Comparison of ENCODE assay signal across 8 mouse cellular contexts in genomic region chr7:126796350-126796932, GRCm38 (mm10). TPM values are rescaled to one million over a fixed set of nuclear protein-coding genes. Genes with fewer than 3 reads are reported as not detected.
DNase-seq lines count a peak whose midpoint lies in the region; ATAC-seq and TF ChIP-seq lines count a peak whose summit lies in the region.

No protein-coding gene starts in this region.

- no peak; a peak in 1 of 4 replicates for TF ChIP-seq POLR2A in MEL (IDR thresholded peaks at IDR 0.05; ENCODE audit: control insufficient read depth in 1 of 2, insufficient read depth in 1 of 2, low read depth in 1 of 2, low read length in 2 of 2, poor library complexity in 1 of 2)

- H3K36me3 ChIP-seq in MEL (ENCODE audit: control insufficient read depth in 1 of 2, insufficient read depth in 2 of 2, low read length in 2 of 2), result peaks cover 13 to 32% of the 10 kb centered on the region in 2 experiments
- H3K36me3 ChIP-seq in intestine, postnatal 0 days (ENCODE audit: control insufficient read depth, insufficient read depth), result peaks cover 27% of the 10 kb centered on the region
- H3K36me3 ChIP-seq in macrophage (ENCODE audit: inconsistent target), result peaks cover 27% of the 10 kb centered on the region

- no peaks in the 10 kb centered on the region for H3K9me3 ChIP-seq in MEL (replicated peaks; ENCODE audit: insufficient read depth, low read length)
- no peaks in the 10 kb centered on the region for H3K9me3 ChIP-seq in intestine, postnatal 0 days (ENCODE audit: control insufficient read depth)

- H3K27me3 ChIP-seq in MEL (ENCODE audit: control insufficient read depth in 1 of 2, insufficient read depth in 2 of 2, low read length in 2 of 2), result no peaks in the 10 kb centered on the region
- H3K27me3 ChIP-seq in intestine, postnatal 0 days (replicated peaks; ENCODE audit: control insufficient read depth, insufficient read depth, low read length), result no peaks in the 10 kb centered on the region

- 68% methylated on average over 8 of the region's 8 CpGs for WGBS in intestine, postnatal 0 days
- WGBS in macrophage (ENCODE audit: missing documents), result 79% methylated on average over 8 of the region's 8 CpGs

- no peak for ATAC-seq in intestine, postnatal 0 days

- no peak for TF ChIP-seq RAD21 in MEL (IDR thresholded peaks at IDR 0.05; ENCODE audit: low read depth, low read length)

- no peak for TF ChIP-seq EP300 in MEL (IDR thresholded peaks at IDR 0.05; ENCODE audit: low read depth in 1 of 2, low read length in 2 of 2)

- intact Hi-C loops in left cerebral cortex, postnatal 14 days (cut with DNase I), result no loop called here

- peak overlapping the region; percentile 87 to 95 for H3K4me3 ChIP-seq in MEL (ENCODE audit: control insufficient read depth in 1 of 2, insufficient read depth in 1 of 2, low read depth in 2 of 2, low read length in 2 of 2)
- no peak overlapping the region for H3K4me3 ChIP-seq in intestine, postnatal 0 days (ENCODE audit: low read depth, low read length)
- peak overlapping the region; percentile 68 for H3K4me3 ChIP-seq in macrophage (ENCODE audit: inconsistent target)

- H3K27ac ChIP-seq in MEL (ENCODE audit: control insufficient read depth, low read depth, low read length) (no peak overlapping the region), macrophage (peak overlapping the region; percentile 91; the same call in 1 of the 2 replicates)
- H3K27ac ChIP-seq in intestine, postnatal 0 days (ENCODE audit: low read depth, low read length), result no peak overlapping the region; the same call in 1 of the 2 replicates

- no peak overlapping the region for H3K4me2 ChIP-seq in intestine, postnatal 0 days (replicated peaks; ENCODE audit: low read depth)

- H3K79me2 ChIP-seq in MEL (ENCODE audit: control insufficient read depth, insufficient read depth, low read length, poor library complexity) (peaks cover 43% of the 10 kb centered on the region), macrophage (ENCODE audit: inconsistent target) (peaks cover 40% of the 10 kb centered on the region)

- H3K9ac ChIP-seq in MEL (ENCODE audit: control insufficient read depth, low read depth, low read length, poor library complexity, severe bottlenecking), result peak overlapping the region; percentile 96
- no peak overlapping the region for H3K9ac ChIP-seq in intestine, postnatal 0 days (ENCODE audit: low read depth, low read length)

- peak in 2 of 3 experiments; percentile 19 to 23; a peak in 1 of 6 replicates for TF ChIP-seq CTCF in MEL (IDR thresholded peaks at IDR 0.05 in 2 of 3, conservative IDR thresholded peaks at IDR 0.05 in 1 of 3; ENCODE audit: control insufficient read depth in 1 of 3, insufficient read depth in 1 of 3, low read depth in 2 of 3, low read length in 3 of 3, poor library complexity in 1 of 3, severe bottlenecking in 1 of 3)
- peak; percentile 65 for TF ChIP-seq CTCF in intestine, postnatal 0 days (IDR thresholded peaks at IDR 0.05; ENCODE audit: low read depth)

- H3K4me1 ChIP-seq in MEL (ENCODE audit: control insufficient read depth in 1 of 2, insufficient read depth in 2 of 2, low read length in 2 of 2), result peaks cover 2 to 28% of the 10 kb centered on the region in 2 experiments
- 0 out of 2 replicates have a peak, but pooled peaks cover 3% of the 10 kb centered on the region for H3K4me1 ChIP-seq in intestine, postnatal 0 days (replicated peaks; ENCODE audit: control insufficient read depth, insufficient read depth, low read length)

- DNase-seq in left cerebral cortex, postnatal 14 days (ENCODE audit: low spot score in 2 of 2), result peak; percentile 46 to 67
- DNase-seq in left cerebral cortex, adult 8-10 months (ENCODE audit: low spot score in 2 of 2), result no peak
- peak; percentile 54 for DNase-seq in MEL (ENCODE audit: low read depth, low spot score)
- DNase-seq in cerebellum, postnatal 14 days, result peak; percentile 70 to 77
- no peak for DNase-seq in ovary, postnatal 10 days (ENCODE audit: low spot score)
- no peak for DNase-seq in adrenal gland, adult 18-20 months (ENCODE audit: low spot score in 2 of 2)

TF ChIP-seq in MEL, 35 proteins besides CTCF, POLR2A, EP300 and RAD21 (continues in another document):
- TF ChIP-seq MAZ (IDR thresholded peaks at IDR 0.05; ENCODE audit: low read depth, low read length), result no peak
- TF ChIP-seq MAFK (IDR thresholded peaks at IDR 0.05; ENCODE audit: borderline replicate concordance, low read depth, low read length), result no peak
- TF ChIP-seq TCF12 (IDR thresholded peaks at IDR 0.05; ENCODE audit: low read depth, low read length), result no peak
- TF ChIP-seq TBP (IDR thresholded peaks at IDR 0.05; ENCODE audit: low read depth, low read length), result no peak
- TF ChIP-seq POLR2AphosphoS2 (IDR thresholded peaks at IDR 0.05; ENCODE audit: low read length), result peak; percentile 45; the same call in 1 of the 2 replicates

RNA-seq across cellular contexts. Expression of gene Fam57b, which starts 1.0 kb away (rescaled TPM):
- total RNA-seq in left cerebral cortex, postnatal 14 days (2021), result 100 to 1,000 TPM; 117 to 118 TPM
- total RNA-seq in left cerebral cortex, adult 8-10 months (2022), result 10 to 100 TPM; 58.1 to 63.4 (median 59.6) TPM
- total RNA-seq in MEL (2012; rRNA removed), result 1.7 TPM in 2 replicates
- polyA plus RNA-seq in MEL (2012; ENCODE audit: insufficient read depth in 1 of 2, insufficient read length in 2 of 2, low read depth in 1 of 2, low replicate concordance in 2 of 2, missing spikeins in 1 of 2), result under 1 TPM in 1 of 2 experiments, not detected in 1; 0.50 TPM
- polyA plus RNA-seq in intestine, postnatal 0 days (2015; fragmentation: Nextera tagmentation; extraction: Ambion mirVana), result 0.97 and 1.2 TPM in 2 replicates
- under 1 TPM in 4 of 26 experiments, not detected in 22; 0.44 to 0.57 (median 0.46) TPM for total RNA-seq in macrophage (2018; cell fraction: chromatin; rRNA removed)
- under 1 TPM in 14 of 26 experiments, not detected in 12; 0.06 to 0.30 (median 0.18) TPM for total RNA-seq in macrophage (2018; cell fraction: cytosol; rRNA removed)
- total RNA-seq in macrophage (2018; cell fraction: nucleus; rRNA removed), result 1 to 10 TPM in 1 of 26 experiments, under 1 TPM in 10, not detected in 15; 0.24 to 1.2 (median 0.49) TPM
- 0.17 to 0.25 TPM in 2 of 3 replicates, not detected in the other for polyA plus RNA-seq in macrophage (2018)
- 10 to 100 TPM; 17.1 to 63.4 TPM for total RNA-seq in adrenal gland, adult 18-20 months (2021)

RNA-seq across cellular contexts. Expression of gene Ppp4c, which starts 4.1 kb away (rescaled TPM):
- total RNA-seq in left cerebral cortex, postnatal 14 days (2021), result 10 to 100 TPM; 48.9 to 49.6 TPM
- 10 to 100 TPM; 48.2 to 56.0 (median 51.2) TPM for total RNA-seq in left cerebral cortex, adult 8-10 months (2022)
- 255 and 257 TPM in 2 replicates for total RNA-seq in MEL (2012; rRNA removed)
- polyA plus RNA-seq in MEL (2012; ENCODE audit: insufficient read depth in 1 of 2, insufficient read length in 2 of 2, low read depth in 1 of 2, low replicate concordance in 2 of 2, missing spikeins in 1 of 2), result 100 to 1,000 TPM; 265 to 540 TPM
- polyA plus RNA-seq in intestine, postnatal 0 days (2015; fragmentation: Nextera tagmentation; extraction: Ambion mirVana), result 134 and 135 TPM in 2 replicates
- 100 to 1,000 TPM; 229 to 414 (median 301) TPM for total RNA-seq in macrophage (2018; cell fraction: chromatin; rRNA removed)
- total RNA-seq in macrophage (2018; cell fraction: cytosol; rRNA removed), result 100 to 1,000 TPM; 114 to 160 (median 137) TPM
- 100 to 1,000 TPM; 130 to 231 (median 195) TPM for total RNA-seq in macrophage (2018; cell fraction: nucleus; rRNA removed)
- polyA plus RNA-seq in macrophage (2018), result 62.0 to 139 TPM (median 129 TPM) in 3 replicates
- total RNA-seq in adrenal gland, adult 18-20 months (2021), result 10 to 100 TPM; 75.4 to 85.9 TPM

RNA-seq across cellular contexts. Expression of gene Tbx6, which starts 15.2 kb away (rescaled TPM):
- total RNA-seq in left cerebral cortex, postnatal 14 days (2021), result under 1 TPM; 0.51 to 0.92 TPM
- under 1 TPM; 0.63 to 1.00 (median 0.84) TPM for total RNA-seq in left cerebral cortex, adult 8-10 months (2022)
- total RNA-seq in MEL (2012; rRNA removed), result 0.12 and 0.13 TPM in 2 replicates
- polyA plus RNA-seq in MEL (2012; ENCODE audit: insufficient read depth in 1 of 2, insufficient read length in 2 of 2, low read depth in 1 of 2, low replicate concordance in 2 of 2, missing spikeins in 1 of 2), result under 1 TPM in 1 of 2 experiments, not detected in 1; 0.15 TPM
- polyA plus RNA-seq in intestine, postnatal 0 days (2015; fragmentation: Nextera tagmentation; extraction: Ambion mirVana), result 0.17 TPM in 2 replicates
- total RNA-seq in macrophage (2018; cell fraction: chromatin; rRNA removed), result 1 to 10 TPM in 12 of 26 experiments, under 1 TPM in 7, not detected in 7; 0.45 to 3.9 (median 1.1) TPM
- under 1 TPM in 15 of 26 experiments, not detected in 11; 0.05 to 0.39 (median 0.15) TPM for total RNA-seq in macrophage (2018; cell fraction: cytosol; rRNA removed)
- 1 to 10 TPM in 11 of 26 experiments, under 1 TPM in 14, not detected in 1; 0.23 to 6.2 (median 0.81) TPM for total RNA-seq in macrophage (2018; cell fraction: nucleus; rRNA removed)
- 0.19 to 0.25 TPM in 2 of 3 replicates, not detected in the other for polyA plus RNA-seq in macrophage (2018)
- under 1 TPM; 0.53 to 0.64 TPM for total RNA-seq in adrenal gland, adult 18-20 months (2021)

RNA-seq across cellular contexts. Expression of gene Ypel3, which starts 19.7 kb away (rescaled TPM):
- 100 to 1,000 TPM; 247 to 269 TPM for total RNA-seq in left cerebral cortex, postnatal 14 days (2021)
- total RNA-seq in left cerebral cortex, adult 8-10 months (2022), result 100 to 1,000 TPM; 256 to 289 (median 278) TPM
- total RNA-seq in MEL (2012; rRNA removed), result 2.1 and 2.7 TPM in 2 replicates
- polyA plus RNA-seq in MEL (2012; ENCODE audit: insufficient read depth in 1 of 2, insufficient read length in 2 of 2, low read depth in 1 of 2, low replicate concordance in 2 of 2, missing spikeins in 1 of 2) (10 to 100 TPM in 1 of 2 experiments, not detected in 1; 12.6 TPM), macrophage (2018) (40.6 to 227 TPM (median 90.3 TPM) in 3 replicates)
- 63.1 and 64.6 TPM in 2 replicates for polyA plus RNA-seq in intestine, postnatal 0 days (2015; fragmentation: Nextera tagmentation; extraction: Ambion mirVana)
- 100 to 1,000 TPM in 8 of 26 experiments, 10 to 100 TPM in 18; 14.8 to 230 (median 79.5) TPM for total RNA-seq in macrophage (2018; cell fraction: chromatin; rRNA removed)
- total RNA-seq in macrophage (2018; cell fraction: cytosol; rRNA removed), result 100 to 1,000 TPM in 12 of 26 experiments, 10 to 100 TPM in 14; 32.4 to 175 (median 76.1) TPM
- 100 to 1,000 TPM in 8 of 26 experiments, 10 to 100 TPM in 18; 23.9 to 225 (median 71.2) TPM for total RNA-seq in macrophage (2018; cell fraction: nucleus; rRNA removed)
- 10 to 100 TPM; 93.7 to 95.0 TPM for total RNA-seq in adrenal gland, adult 18-20 months (2021)

RNA-seq across cellular contexts. Expression of gene Gdpd3, which starts 30.3 kb away (rescaled TPM):
- 1 to 10 TPM; 2.0 to 2.5 TPM for total RNA-seq in left cerebral cortex, postnatal 14 days (2021)
- total RNA-seq in left cerebral cortex, adult 8-10 months (2022), result 1 to 10 TPM; 1.4 to 3.3 (median 2.3) TPM
- 12.6 and 12.7 TPM in 2 replicates for total RNA-seq in MEL (2012; rRNA removed)
- polyA plus RNA-seq in MEL (2012; ENCODE audit: insufficient read depth in 1 of 2, insufficient read length in 2 of 2, low read depth in 1 of 2, low replicate concordance in 2 of 2, missing spikeins in 1 of 2) (10 to 100 TPM in 1 of 2 experiments, not detected in 1; 13.0 TPM), macrophage (2018) (1.9 to 3.3 TPM (median 2.6 TPM) in 3 replicates)
- polyA plus RNA-seq in intestine, postnatal 0 days (2015; fragmentation: Nextera tagmentation; extraction: Ambion mirVana), result 13.9 and 14.6 TPM in 2 replicates
- total RNA-seq in macrophage (2018; cell fraction: chromatin; rRNA removed), result 10 to 100 TPM in 18 of 26 experiments, 1 to 10 TPM in 8; 5.4 to 34.4 (median 12.1) TPM
- 1 to 10 TPM in 25 of 26 experiments, under 1 TPM in 1; 0.89 to 4.3 (median 2.2) TPM for total RNA-seq in macrophage (2018; cell fraction: cytosol; rRNA removed)
- total RNA-seq in macrophage (2018; cell fraction: nucleus; rRNA removed), result 10 to 100 TPM in 9 of 26 experiments, 1 to 10 TPM in 17; 2.0 to 29.7 (median 7.8) TPM
- 1 to 10 TPM; 2.7 to 4.3 TPM for total RNA-seq in adrenal gland, adult 18-20 months (2021)

Comparison
In these comparisons a context has a peak if more than half of its experiments do, and no peak if none do; other contexts are left out.
1. DNase-seq: peak in left cerebral cortex, postnatal 14 days (2 of 2), MEL (single experiment) and cerebellum, postnatal 14 days (2 of 2); none in left cerebral cortex, adult 8-10 months (0 of 2), ovary, postnatal 10 days (single experiment) and adrenal gland, adult 18-20 months (0 of 2).